7 mouse cellular contexts compared by ENCODE assay signal in the genomic region with DNA sequence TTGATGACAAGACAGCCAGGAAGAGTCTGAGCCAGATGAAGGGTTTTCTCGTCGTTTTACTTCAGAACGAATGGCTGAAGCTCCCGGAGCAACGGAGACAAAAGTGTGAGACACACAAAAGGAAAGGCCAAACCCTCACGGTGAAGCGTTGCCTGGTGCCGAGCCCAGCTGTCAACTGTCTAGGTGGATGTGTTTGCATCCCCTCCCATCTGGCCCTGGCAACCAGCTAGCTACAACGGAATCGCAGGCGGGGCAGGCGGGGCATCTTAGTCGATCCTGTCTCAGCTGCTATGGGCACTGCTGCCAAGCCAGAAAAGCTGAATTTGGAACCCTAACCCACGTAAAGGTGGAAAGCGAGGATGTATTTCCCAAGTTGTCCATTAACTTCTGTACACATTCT. TPM values are rescaled to one million over a fixed set of nuclear protein-coding genes. Genes with fewer than 3 reads are reported as not detected.
DNase-seq lines count a peak whose midpoint lies in the region; ATAC-seq and TF ChIP-seq lines count a peak whose summit lies in the region.

No protein-coding gene starts in this region.

- no peaks in the 10 kb centered on the region for H3K27me3 ChIP-seq in forebrain, embryonic 12.5 days
- H3K27me3 ChIP-seq in liver, embryonic 14.5 days (ENCODE audit: control insufficient read depth, insufficient read depth, low read length), result no peaks in the 10 kb centered on the region

- DNase-seq in layer of hippocampus, postnatal 10 days (ENCODE audit: low spot score in 2 of 2), result peak; percentile 16 to 26
- no peak for DNase-seq in layer of hippocampus, postnatal 14 days (ENCODE audit: low spot score in 2 of 2)
- DNase-seq in liver, embryonic 14.5 days (ENCODE audit: low read depth in 3 of 3, low spot score in 3 of 3), result no peak
- DNase-seq in thymus, postnatal 4 days, result peak; percentile 51
- DNase-seq in urinary bladder, postnatal 10 days (ENCODE audit: low spot score), result no peak

- H3K4me2 ChIP-seq in forebrain, embryonic 12.5 days, result peak overlapping the region; percentile 79
- H3K4me2 ChIP-seq in liver, embryonic 14.5 days (ENCODE audit: low read depth), result peak overlapping the region; percentile 78

- TF ChIP-seq CTCF in bone marrow macrophage, adult 2 months (IDR thresholded peaks at IDR 0.05; ENCODE audit: low read depth, low read length), result no peak
- TF ChIP-seq CTCF in liver, embryonic 14.5 days (IDR thresholded peaks at IDR 0.05; ENCODE audit: low read depth), result no peak

- no peaks in the 10 kb centered on the region for H3K9me3 ChIP-seq in forebrain, embryonic 12.5 days
- H3K9me3 ChIP-seq in liver, embryonic 14.5 days (ENCODE audit: control insufficient read depth, low read length), result no peaks in the 10 kb centered on the region

- peaks cover 28% of the 10 kb centered on the region for H3K36me3 ChIP-seq in forebrain, embryonic 12.5 days (replicated peaks)
- peaks cover 24% of the 10 kb centered on the region for H3K36me3 ChIP-seq in liver, embryonic 14.5 days (replicated peaks; ENCODE audit: control insufficient read depth, insufficient read depth, low read depth)

- no peak for ATAC-seq in forebrain, embryonic 12.5 days (ENCODE audit: low FRiP score)
- no peak for ATAC-seq in liver, embryonic 14.5 days (ENCODE audit: insufficient read depth)

- peaks cover 22% of the 10 kb centered on the region for H3K4me1 ChIP-seq in bone marrow macrophage, adult 2 months (ENCODE audit: control insufficient read depth, insufficient read depth, low read length)
- H3K4me1 ChIP-seq in forebrain, embryonic 12.5 days, result peaks cover 18% of the 10 kb centered on the region
- peaks cover 8 to 27% of the 10 kb centered on the region in 2 experiments for H3K4me1 ChIP-seq in liver, embryonic 14.5 days (replicated peaks; ENCODE audit: control insufficient read depth in 2 of 2, insufficient read depth in 2 of 2, low read length in 1 of 2)

- H3K4me3 ChIP-seq in bone marrow macrophage, adult 2 months (ENCODE audit: insufficient read depth, low read length), result peak overlapping the region; percentile 75
- peak overlapping the region; percentile 92 for H3K4me3 ChIP-seq in forebrain, embryonic 12.5 days (replicated peaks)
- peak overlapping the region; percentile 67 to 90 for H3K4me3 ChIP-seq in liver, embryonic 14.5 days (ENCODE audit: insufficient read depth in 1 of 2, low read depth in 2 of 2, low read length in 2 of 2)

- no peak for TF ChIP-seq POLR2A in bone marrow macrophage, adult 2 months (IDR thresholded peaks at IDR 0.05; ENCODE audit: borderline replicate concordance, low read depth, low read length)

- no peak overlapping the region for H3K27ac ChIP-seq in bone marrow macrophage, adult 2 months (ENCODE audit: insufficient read depth, low read depth, low read length)
- H3K27ac ChIP-seq in forebrain, embryonic 12.5 days, result no peak overlapping the region
- H3K27ac ChIP-seq in liver, embryonic 14.5 days, result peak overlapping the region; percentile 19; the same call in 1 of the 2 replicates

- no peak for TF ChIP-seq EP300 in liver, embryonic 14.5 days (IDR thresholded peaks at IDR 0.05; ENCODE audit: low read depth)

- peak overlapping the region; percentile 88 for H3K9ac ChIP-seq in forebrain, embryonic 12.5 days
- H3K9ac ChIP-seq in liver, embryonic 14.5 days (replicated peaks), result peak overlapping the region; percentile 82

- WGBS in forebrain, embryonic 12.5 days, result 36% methylated on average over 15 of the region's 15 CpGs
- WGBS in liver, embryonic 14.5 days (ENCODE audit: insufficient replicate concordance), result 31% methylated on average over 15 of the region's 15 CpGs

RNA-seq across cellular contexts. Expression of a gene that starts 0.9 kb away (rescaled TPM):
- 10 to 100 TPM; 60.4 to 60.7 TPM for total RNA-seq in layer of hippocampus, postnatal 10 days (2021)
- 10 to 100 TPM; 57.0 to 58.0 TPM for total RNA-seq in layer of hippocampus, postnatal 14 days (2021)
- 56.4 and 62.3 TPM in 2 replicates for polyA plus RNA-seq in bone marrow macrophage, adult 2 months (2012; ENCODE audit: insufficient read depth, insufficient read length, missing spikeins)
- 178 and 186 TPM in 2 replicates for polyA plus RNA-seq in forebrain, embryonic 12.5 days (2016; fragmentation: Nextera tagmentation; extraction: Ambion mirVana)
- polyA plus RNA-seq in liver, embryonic 14.5 days (2012; rRNA removed), result 59.5 and 72.5 TPM in 2 replicates
- 98.2 and 102 TPM in 2 replicates for polyA plus RNA-seq in liver, embryonic 14.5 days (2014; fragmentation: Nextera tagmentation; extraction: Ambion mirVana)

RNA-seq across cellular contexts. Expression of a gene that starts 17.1 kb away (rescaled TPM):
- total RNA-seq in layer of hippocampus, postnatal 10 days (2021), result under 1 TPM; 0.42 to 0.43 TPM
- total RNA-seq in layer of hippocampus, postnatal 14 days (2021), result 1 to 10 TPM in 1 of 2 experiments, under 1 TPM in 1; 0.45 to 1.4 TPM
- polyA plus RNA-seq in bone marrow macrophage, adult 2 months (2012; ENCODE audit: insufficient read depth, insufficient read length, missing spikeins), result 1.6 and 1.9 TPM in 2 replicates
- 2.3 and 3.9 TPM in 2 replicates for polyA plus RNA-seq in forebrain, embryonic 12.5 days (2016; fragmentation: Nextera tagmentation; extraction: Ambion mirVana)
- 0.17 and 0.91 TPM in 2 replicates for polyA plus RNA-seq in liver, embryonic 14.5 days (2012; rRNA removed)
- 0.09 and 0.44 TPM in 2 replicates for polyA plus RNA-seq in liver, embryonic 14.5 days (2014; fragmentation: Nextera tagmentation; extraction: Ambion mirVana)

RNA-seq across cellular contexts. Expression of a gene that starts 19.4 kb away (rescaled TPM):
- under 1 TPM; 0.53 to 0.67 TPM for total RNA-seq in layer of hippocampus, postnatal 10 days (2021)
- total RNA-seq in layer of hippocampus, postnatal 14 days (2021), result under 1 TPM; 0.44 to 0.86 TPM
- polyA plus RNA-seq in bone marrow macrophage, adult 2 months (2012; ENCODE audit: insufficient read depth, insufficient read length, missing spikeins), result 9.9 and 12.3 TPM in 2 replicates
- 3.6 and 6.6 TPM in 2 replicates for polyA plus RNA-seq in forebrain, embryonic 12.5 days (2016; fragmentation: Nextera tagmentation; extraction: Ambion mirVana)
- 181 and 203 TPM in 2 replicates for polyA plus RNA-seq in liver, embryonic 14.5 days (2012; rRNA removed)
- polyA plus RNA-seq in liver, embryonic 14.5 days (2014; fragmentation: Nextera tagmentation; extraction: Ambion mirVana), result 195 and 196 TPM in 2 replicates

RNA-seq across cellular contexts. Expression of a gene that starts 30.8 kb away (rescaled TPM):
- 10 to 100 TPM; 45.8 to 46.8 TPM for total RNA-seq in layer of hippocampus, postnatal 10 days (2021)
- 10 to 100 TPM; 42.4 to 45.7 TPM for total RNA-seq in layer of hippocampus, postnatal 14 days (2021)
- polyA plus RNA-seq in bone marrow macrophage, adult 2 months (2012; ENCODE audit: insufficient read depth, insufficient read length, missing spikeins), result 5.7 and 7.0 TPM in 2 replicates
- 35.0 and 39.0 TPM in 2 replicates for polyA plus RNA-seq in forebrain, embryonic 12.5 days (2016; fragmentation: Nextera tagmentation; extraction: Ambion mirVana)
- polyA plus RNA-seq in liver, embryonic 14.5 days (2012; rRNA removed), result 14.6 and 14.7 TPM in 2 replicates
- 16.8 and 19.9 TPM in 2 replicates for polyA plus RNA-seq in liver, embryonic 14.5 days (2014; fragmentation: Nextera tagmentation; extraction: Ambion mirVana)

RNA-seq across cellular contexts. Expression of a gene that starts 40.6 kb away (rescaled TPM):
- 10 to 100 TPM; 38.8 to 48.5 TPM for total RNA-seq in layer of hippocampus, postnatal 10 days (2021)
- 10 to 100 TPM; 49.1 to 51.0 TPM for total RNA-seq in layer of hippocampus, postnatal 14 days (2021)
- polyA plus RNA-seq in bone marrow macrophage, adult 2 months (2012; ENCODE audit: insufficient read depth, insufficient read length, missing spikeins), result 19.5 and 22.5 TPM in 2 replicates
- polyA plus RNA-seq in forebrain, embryonic 12.5 days (2016; fragmentation: Nextera tagmentation; extraction: Ambion mirVana), result 63.2 and 65.8 TPM in 2 replicates
- 17.5 and 26.4 TPM in 2 replicates for polyA plus RNA-seq in liver, embryonic 14.5 days (2012; rRNA removed)
- 41.5 and 42.1 TPM in 2 replicates for polyA plus RNA-seq in liver, embryonic 14.5 days (2014; fragmentation: Nextera tagmentation; extraction: Ambion mirVana)

Comparison
In these comparisons a context has a peak if more than half of its experiments do, and no peak if none do; other contexts are left out.
1. DNase-seq: peak in layer of hippocampus, postnatal 10 days (2 of 2) and thymus, postnatal 4 days (single experiment); none in layer of hippocampus, postnatal 14 days (0 of 2), liver, embryonic 14.5 days (0 of 3) and urinary bladder, postnatal 10 days (single experiment).
2. RNA of a gene that starts 19.4 kb away (polyA plus RNA-seq): 181 to 203 TPM in liver, embryonic 14.5 days; 9.9 to 12.3 TPM in bone marrow macrophage, adult 2 months and 3.6 to 6.6 TPM in forebrain, embryonic 12.5 days; every median in the first group is over 10 times any median in the second.
3. Peak in every context shown above with its lines, with median percentiles within 50 percentile points of each other: H3K4me3 ChIP-seq.